Mouse (Mus musculus) layer of hippocampus, adult 9-10 months (tissue): ENCODE measurements around the gene Med24.
A peak's percentile ranks its signal among the peaks of the same experiment; 100 is the strongest.
"Not testable (repeated sequence)": the region's sequence is repeated elsewhere in the genome, so short reads cannot be mapped to it uniquely, and the experiment has no call there.

Experiments used
- DNase-seq: peaks from one replicate; pipeline ENCODE4 v3.0.0; 2022; ENCODE audit warnings: low spot score

The Med24 gene

DNA sequence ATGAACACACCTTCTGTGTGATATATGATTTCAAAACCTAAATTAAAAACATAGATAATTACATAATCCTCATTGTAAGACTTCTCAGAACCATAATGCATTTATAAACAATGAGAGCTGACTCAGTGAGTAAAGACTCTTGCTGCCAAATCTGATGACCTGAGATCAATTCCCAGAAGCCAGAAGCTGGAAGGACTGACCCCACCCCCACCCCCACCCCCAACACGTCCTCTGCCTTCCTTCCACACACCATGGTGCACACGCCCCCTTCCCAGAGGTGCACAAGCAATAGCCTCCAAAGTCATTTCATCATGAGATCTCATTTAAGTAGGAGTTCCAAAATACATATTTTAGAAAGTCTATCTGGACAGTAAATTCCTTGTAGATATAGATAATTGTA lies 8.5 kb downstream of the Med24 start:
- no peak for DNase-seq

DNA sequence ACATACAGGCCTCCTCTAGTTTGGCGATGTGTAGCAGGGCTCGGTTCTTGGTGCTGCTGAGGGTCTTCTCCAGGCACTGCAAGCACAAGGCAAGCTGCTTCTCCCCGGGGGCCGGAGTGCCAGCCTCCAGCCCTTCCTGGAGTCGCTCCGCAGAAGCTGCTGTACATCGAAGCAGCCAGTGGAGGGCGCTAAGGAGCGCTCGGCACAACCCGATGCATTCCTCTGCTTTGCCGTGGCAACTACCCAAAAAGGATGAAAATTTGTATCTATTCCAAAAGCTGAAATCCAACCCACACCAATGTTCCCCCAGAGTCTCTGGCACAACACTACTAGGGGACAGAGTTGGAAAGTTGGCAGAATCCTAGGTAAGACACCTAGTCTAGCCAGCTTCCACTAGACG lies 11.3 kb downstream of the Med24 start:
- peak; percentile 68 for DNase-seq

DNA sequence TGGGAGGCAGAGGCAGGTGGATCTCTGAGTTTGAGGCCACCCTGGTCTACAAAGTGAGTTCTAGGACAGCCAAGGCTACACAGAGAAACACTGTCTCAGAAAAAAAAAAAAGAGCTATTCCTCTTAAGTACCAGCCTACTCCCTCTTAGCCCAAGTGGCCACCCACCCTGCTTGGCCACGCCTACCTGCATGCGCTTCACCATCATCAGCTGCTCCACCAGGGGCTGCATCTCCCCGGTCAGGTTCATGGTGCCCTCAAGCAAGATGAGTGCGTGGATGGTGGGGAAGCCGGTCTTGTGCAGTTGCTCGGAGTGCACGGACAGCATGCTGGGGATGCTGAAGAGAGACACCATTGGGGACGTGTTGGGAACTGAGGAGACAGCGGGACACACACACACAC lies 13.3 kb downstream of the Med24 start:
- DNase-seq = no peak

DNA sequence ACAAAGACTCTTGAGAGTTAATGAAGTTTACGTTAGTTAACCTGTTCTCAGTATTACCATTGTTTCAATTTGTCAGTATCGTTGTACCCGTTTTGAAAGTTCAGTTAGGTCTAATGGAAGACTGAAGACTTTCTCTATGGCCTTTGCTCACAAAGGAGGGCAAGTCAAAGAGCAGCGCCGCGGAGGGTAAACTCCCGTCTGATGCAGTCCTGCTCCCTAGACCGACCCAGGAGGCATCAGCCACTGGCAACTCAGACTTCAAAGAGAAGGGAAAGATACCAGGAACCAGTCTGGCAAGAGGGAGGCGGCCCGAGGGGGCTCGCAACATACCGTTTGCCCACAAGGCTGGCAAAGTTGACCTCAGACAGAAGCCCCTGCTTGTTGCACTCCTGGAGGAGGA lies 15.5 kb downstream of the Med24 start:
- no peak for DNase-seq

DNA sequence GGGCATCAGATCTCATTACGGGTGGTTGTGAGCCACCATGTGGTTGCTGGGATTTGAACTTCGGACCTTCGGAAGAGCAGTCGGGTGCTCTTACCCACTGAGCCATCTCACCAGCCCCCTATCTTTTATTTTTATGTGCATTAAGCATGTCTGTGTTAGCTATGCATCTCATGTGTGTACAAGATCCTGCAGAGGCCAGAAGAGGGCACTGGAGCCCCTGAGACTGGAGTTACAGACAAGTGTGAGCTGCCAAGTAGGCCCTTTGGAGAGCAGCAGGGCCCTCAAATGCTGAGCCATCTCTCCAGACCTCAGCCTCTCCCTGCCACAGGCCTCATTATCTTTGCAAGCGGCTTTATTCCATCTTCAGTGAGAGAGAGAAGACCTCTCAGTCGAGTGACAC lies 17.2 kb downstream of the Med24 start:
- DNase-seq = not testable (repeated sequence)

DNA sequence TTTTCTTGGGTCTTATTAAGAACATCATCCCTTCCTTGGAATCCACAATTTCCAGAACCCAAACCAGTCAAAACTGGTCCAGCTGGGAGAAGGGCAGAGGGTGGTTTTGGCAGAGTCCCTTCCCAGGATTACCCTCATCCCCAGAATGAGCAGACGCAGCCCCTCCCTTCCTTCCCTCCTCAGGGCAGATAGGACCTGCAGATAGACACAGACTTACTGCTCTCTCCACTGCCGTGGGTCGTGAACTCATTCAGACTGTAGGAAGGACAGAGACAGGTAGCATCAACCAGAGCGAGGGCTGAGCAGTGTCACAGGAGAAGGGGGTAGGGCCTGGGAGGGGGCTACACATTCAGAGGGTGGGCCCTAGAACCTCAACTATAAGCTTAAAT lies 18.2 kb downstream of the Med24 start:
- no peak for DNase-seq

DNA sequence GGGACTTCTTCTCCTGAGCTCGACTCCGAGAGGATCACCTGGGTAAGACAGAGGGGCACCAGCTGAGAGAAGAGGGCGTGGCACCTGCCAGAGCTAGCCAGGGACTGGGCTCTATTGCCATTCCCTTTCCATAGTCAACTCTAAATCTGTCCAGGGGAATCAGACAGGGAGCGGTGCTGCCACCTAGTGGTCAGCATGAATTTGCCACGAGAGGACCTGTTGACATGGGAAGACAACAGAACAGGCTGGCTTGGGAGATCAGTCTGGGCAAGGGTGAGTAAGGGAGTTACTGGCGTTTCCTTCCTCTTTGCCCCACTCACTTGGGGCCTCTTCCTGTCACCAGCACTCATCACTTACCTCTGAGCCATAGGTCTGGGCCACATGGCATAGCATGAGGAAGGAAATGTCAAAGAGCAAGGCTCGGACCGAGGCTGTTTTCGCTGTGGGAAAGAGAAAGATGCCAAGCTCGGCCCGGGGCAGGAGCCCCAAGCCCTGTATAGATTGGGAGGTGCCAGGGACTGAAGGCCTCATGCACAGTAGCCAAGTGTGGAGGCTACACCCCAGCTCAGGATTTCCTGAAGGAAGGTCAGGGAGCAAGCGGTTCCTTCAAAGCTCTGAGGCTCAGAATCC lies 18.7 kb downstream of the Med24 start:
- DNase-seq = peak; percentile 59

DNA sequence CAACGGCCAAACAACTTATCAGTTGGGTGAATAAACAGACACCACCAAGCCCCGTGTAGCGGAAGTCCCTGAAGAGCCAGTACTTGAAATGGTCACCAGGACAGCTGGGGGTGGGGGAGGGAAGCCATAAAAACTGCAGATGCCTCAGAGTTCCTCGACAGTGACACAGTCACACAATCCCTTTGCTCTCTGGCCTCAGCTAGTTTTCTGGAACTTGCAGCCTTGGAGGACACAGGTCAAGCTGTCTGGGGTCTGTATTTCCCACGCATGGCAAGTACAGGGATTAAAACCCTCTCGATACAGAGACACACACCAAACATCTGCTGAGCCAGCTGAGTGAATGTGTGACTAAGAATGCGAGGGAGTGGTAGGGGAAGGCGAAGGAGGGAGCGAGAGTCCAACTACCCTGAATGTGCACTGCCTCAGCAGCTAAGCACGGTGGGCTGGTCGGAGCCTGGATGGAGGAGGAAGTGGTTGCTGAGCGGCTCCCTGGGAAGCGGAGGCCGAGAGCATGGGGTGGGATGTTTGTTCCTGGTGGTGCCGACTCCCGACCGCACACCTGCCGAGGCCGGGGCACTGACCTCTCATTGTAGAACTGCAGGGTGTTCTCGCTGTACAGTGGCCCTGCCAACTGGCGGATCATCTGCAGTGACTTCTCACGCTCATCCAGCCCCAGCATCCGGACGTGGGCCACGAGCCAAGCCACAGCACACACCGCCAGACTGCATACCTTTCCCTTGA lies 20.1 kb downstream of the Med24 start:
- DNase-seq = no peak

DNA sequence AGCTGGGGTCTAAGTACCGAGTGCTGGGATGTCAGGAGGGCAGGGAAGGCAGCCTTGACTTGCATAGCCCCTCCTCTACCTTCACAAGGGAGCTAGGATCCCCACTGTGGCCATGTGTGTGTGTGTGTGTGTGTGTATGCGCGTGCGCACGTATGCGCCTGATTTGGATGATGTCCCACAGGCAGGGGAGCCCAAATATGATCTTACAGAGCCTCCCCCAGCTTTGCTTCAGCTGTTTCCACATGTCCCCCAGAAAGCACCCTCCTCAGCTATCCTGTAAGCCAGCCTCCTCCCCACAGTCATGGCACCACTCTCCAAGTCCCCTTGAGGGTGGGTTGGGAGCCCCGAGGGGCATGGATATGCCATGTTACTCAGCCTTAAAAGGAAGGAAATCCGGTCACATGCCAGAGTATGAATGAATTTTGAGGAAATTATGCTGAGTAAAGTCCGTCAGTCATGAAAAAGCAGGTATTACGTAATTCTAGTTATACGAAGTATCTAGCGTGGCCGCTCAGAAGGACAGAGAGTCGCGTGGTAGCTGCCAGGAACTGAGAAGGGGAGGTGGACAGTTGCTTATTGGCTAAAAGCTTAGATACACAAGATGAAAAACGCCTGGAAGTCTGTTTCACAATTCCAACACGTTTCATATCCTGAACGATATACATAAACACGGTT lies 20.8 kb downstream of the Med24 start:
- DNase-seq = no peak

DNA sequence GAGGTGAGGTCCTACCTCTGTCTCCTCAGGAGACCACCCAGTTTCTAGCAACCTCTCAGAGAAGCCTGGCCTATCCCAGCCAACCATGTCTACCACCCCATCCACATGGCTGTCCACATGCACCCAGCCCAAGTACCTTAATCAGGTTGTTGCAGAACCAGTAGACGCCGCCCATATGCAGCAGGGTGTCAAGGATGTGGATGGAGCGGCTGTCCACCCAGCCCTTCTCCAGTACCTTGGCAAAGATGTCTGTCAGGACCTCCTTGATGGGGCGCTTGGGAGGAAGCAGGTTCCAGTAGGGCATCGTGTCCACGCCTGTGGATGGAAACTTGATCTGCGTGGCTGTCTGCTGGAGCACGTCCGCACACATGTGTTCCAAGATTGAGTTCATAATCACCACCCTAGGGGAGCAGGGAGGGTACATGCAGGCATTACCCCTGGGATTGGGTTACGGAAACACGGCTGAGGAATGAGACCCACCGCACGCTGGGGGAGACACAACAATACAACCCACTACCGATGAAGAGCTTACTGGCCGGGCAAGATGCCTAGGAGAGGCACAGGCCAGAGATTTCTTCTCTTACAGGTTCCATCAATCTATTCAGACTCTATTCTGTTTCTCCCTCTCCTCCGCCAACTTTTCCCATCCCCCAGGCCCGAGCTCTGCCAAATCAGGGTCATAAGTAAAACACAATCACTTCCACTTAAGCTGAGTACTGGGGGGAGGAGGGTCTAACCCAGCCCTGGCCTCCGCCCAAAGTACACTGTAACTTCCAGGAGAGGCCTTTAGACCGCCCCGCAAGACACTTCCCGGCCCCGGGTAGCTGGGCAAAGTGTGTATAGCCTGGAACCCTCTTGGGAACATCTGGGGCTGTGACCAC lies 21.6 kb downstream of the Med24 start:
- no peak for DNase-seq

DNA sequence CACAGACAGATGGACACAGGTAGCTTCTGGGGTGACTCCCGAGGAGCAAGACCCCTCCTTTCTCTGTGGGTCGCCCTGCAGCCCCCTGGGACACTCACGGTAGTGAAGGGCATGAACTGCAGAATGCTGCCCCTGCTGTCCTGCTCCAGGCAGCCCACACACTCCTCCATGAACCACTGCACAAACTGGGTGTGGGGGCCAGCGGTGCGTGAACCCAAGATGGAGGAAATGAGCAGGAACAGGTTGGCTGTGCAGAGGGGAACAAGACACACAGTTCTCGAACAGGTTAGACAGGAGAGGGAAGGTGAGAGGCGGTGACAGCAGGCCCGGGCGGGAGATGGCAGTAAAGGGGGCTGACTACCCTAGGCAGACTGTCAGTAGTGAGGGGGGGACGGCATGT lies 24.2 kb downstream of the Med24 start:
- no peak for DNase-seq

DNA sequence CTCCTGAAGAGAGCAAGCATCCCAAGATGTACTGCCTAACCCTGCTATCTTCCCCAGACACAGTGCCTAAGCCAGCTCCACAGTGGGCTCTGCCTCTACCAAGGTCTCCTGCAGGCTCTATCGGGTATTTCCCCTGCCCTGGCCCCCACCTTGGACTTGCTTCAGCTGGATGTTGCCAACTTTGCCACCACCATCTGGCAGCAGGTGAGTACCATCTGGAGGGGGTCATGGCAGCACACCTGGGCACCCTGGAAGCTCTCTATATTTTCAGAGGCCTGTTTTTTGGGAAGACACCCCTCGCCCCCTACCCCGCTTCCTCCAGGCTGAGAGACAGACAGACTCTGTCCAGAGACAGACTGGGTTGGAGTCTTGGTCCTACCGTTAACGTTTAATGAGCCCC lies 26.9 kb downstream of the Med24 start:
- no peak for DNase-seq

DNA sequence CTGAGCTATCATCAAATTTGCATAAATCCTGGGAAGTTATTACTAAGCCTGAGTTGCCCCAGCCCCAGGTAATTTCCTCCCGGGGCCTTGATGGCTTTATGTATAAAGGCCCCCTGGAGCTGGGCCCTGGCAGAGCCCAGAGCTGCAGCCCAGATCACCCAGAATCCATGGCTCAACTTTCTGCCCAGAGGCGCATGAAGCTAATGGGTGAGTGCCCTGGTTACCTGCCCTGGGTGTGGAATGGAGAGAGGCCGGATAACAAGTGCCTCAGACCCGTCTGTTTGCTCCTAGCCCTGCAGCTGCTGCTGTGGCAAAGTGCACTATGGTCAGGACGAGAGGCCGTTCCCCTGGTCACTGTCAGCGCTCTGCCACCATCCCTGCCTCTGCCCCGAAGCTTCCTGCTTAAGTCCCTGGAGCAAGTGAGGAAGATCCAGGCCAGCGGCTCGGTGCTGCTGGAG lies 28.0 kb downstream of the Med24 start, which contains the start of gene Csf3:
Csf3 (plus strand) TSS at position 51 of the 458 bp plus-strand sequence.
- DNase-seq = no peak

DNA sequence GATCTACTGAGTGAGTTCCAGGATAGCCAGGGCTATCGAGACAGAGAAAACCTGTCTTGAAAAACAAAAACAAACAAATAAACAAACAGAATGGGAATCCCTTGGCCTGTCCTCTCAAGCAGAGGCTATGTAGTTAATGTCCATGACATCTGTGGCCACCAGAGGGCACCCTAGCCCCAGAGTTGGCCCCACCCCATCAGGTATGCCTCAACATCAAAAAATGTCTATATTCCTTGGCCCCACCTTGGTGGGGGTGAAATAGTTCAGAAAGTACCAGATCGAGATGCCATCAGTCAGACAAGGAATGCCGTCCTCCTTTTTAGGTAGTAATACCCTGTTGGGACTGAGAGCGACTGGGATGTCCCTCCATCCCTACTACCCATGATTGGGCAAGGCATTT lies 29.3 kb downstream of the Med24 start:
- DNase-seq = peak; percentile 72

DNA sequence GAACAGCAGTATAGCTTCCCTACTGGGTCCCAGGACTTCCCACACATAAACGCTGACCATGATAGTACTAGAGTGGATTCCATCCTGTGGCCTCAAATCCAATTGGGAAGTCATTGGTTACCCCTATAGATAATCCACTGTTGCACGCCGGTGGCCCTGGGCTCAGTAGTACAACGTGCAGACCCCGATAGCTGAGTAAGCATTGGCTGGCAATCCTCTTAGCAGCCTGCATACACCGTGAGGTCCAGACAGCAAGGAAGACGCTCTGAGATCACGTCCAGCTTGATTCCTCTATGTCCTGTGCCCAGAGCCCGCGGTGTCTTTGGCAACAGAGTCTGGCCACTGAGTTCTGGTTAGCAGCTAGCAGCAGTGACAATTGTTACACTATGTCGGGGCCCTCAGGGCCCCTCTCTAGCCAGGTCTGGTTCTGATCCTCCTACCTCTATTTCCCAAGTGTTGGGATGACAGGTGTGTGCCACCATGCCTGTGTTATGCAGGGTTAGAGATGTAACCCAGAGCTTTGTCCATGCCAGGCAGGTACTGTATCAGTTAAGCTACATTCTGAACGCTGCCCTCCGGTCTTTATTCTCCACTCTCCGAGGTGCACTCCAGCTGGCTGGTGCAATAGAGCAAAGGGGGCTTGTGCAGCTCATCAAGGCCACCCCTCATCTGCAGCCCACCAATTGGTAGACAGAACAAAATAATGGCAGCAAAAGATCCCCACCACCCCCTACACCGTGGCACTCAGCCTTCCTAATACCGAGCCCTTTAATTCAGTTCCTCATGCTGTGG lies 30.2 kb downstream of the Med24 start:
- DNase-seq = no peak

DNA sequence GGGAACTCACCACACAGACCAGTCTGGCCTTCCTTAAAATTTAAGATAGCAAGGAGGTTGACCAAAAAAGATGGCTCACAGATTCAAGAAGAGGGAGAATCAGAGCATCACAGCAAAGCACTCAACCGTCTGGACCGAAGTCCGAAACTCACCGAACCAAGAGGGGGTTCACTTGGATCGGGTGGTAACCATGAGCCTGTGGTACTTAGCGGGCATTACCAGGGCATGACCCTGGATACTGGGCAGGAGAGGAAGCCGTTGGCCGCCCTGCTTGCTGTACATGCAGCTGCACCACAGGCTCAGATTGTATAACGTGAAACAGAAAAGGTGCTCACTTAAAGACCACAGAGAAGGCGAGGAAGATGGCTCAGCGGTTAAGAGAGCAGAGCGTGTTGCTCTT lies 32.0 kb downstream of the Med24 start:
- DNase-seq = no peak

DNA sequence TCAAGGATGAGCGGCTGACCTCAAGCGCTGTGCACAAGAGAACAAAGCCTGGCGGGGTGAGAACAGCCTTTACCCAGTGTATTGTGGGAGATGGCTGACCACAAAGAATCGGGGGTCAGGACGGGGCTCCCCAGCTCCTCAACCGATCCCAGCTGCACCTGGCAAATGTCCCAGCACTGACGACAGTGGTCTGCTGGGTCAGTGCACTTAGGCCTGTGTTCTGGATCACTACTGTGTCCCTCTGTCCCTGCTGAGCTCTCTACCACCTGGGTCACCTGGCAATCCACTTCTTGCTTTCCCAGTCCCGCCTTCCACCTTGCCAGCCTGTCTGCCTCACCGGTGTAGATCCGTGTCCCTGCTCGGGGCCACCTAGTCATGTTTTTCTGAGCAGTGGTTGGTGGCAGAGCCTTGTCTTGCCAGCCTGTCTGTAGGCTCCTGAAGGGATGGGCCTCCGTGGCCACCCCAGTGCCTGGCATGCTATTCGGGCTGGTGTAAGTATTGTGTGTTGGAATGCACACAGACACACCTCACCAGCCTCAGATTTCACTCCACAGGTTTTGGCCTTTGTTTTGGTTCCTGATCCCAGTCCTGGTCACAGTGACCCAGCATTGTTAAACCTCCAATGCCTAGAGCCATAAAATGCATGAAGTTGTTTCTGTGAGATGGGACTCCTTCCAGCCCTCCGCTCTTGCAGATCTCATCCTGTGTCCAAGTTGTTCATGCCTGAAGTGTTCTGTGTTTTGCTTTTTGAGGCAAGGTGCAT lies 32.6 kb downstream of the Med24 start:
- DNase-seq = no peak

DNA sequence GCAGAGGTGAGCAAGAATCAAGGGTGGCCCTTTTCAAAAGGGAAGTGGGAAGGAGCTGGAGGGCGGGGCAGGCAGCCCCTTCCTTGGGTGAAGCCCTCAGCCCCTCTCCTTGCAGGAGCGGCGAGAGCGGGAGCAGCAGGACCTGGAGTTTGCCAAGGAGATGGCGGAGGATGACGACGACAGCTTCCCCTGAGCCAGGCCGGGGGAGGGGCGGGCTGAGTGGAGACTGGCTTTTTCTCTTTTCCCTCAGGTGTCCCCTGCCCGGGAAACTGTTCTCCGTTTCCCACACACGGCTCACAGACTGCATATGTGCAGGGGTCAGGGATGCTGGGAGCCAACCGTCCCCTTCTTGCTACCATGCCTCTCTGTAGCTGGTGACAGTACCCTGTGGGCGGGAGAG lies 33.8 kb downstream of the Med24 start:
- no peak for DNase-seq

DNA sequence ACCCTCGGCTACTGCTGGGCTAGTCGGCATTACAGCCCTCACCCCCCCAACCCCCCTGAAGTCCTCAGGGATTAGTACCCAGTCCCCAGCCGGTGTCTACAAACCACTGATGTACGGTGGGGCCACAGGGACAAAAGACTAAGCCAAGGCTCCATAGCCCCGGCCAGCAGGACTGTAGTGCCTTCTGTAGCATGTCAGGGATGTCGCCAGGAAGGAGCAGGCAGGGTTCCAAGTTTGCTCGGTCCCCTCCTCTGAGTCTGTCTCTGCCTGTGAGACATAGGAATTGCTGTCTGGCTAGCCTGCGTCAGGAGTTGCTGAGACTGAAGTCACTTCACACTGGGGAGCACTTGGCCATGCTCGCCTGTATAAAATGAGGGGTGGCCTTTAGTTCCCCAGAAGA lies 34.9 kb downstream of the Med24 start:
- no peak for DNase-seq

DNA sequence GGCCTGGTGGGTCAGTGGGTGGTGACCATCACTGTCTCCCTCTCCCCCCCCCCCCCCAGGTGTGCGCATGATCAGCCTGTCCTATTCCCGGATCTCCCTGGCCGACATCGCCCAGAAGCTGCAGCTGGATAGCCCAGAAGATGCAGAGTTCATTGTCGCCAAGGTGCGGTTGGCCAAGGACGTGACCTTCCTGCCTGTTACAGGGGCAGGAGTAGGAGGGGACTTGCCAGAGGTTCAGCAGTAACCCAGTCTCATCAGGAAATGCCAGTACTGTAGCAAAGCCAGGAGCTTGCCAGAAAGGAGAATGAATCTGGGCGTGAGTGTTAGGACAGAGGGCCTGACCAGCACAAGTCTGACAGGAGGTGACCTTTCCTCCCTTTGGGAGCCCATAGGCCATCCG lies 35.5 kb downstream of the Med24 start:
- DNase-seq = no peak

DNA sequence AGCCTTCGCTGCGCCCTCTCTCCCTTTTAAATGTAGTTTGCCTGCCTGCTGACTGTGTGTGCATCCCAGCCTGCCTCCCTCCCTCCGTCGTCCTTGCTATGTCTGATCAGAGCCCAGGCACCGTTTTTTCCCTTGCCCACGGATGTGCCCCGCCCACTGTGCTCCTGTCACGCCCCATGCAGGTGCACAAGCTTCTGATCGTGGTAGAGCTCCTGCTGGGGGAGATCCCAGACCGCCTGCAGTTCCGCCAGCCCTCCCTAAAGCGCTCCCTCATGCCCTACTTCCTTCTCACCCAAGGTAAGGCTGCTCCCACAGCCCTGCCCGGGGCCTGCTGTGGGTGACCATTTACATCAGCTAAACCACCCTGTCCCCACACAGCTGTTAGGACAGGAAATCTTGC lies 36.0 kb downstream of the Med24 start:
- no peak for DNase-seq
